Mouse (Mus musculus): ENCODE measurements around the gene Serpinb3b. TPM values are rescaled to one million over a fixed set of nuclear protein-coding genes. Genes with fewer than 3 reads are reported as not detected.
A peak's percentile ranks its signal among the peaks of the same experiment; 100 is the strongest.
"Not testable (repeated sequence)": the region's sequence is repeated elsewhere in the genome, so short reads cannot be mapped to it uniquely, and the experiment has no call there.

Serpinb3b gene
- not detected in 2 replicates for polyA plus RNA-seq (2014; fragmentation: Nextera tagmentation; extraction: Ambion mirVana)

- not testable (repeated sequence) for H3K27ac ChIP-seq (replicated peaks; ENCODE audit: low read depth, low read length); H3K4me3 ChIP-seq (replicated peaks; ENCODE audit: low read depth, low read length); H3K4me2 ChIP-seq (ENCODE audit: low read length); H3K36me3 ChIP-seq (ENCODE audit: control insufficient read depth, insufficient read depth, low read length); H3K4me1 ChIP-seq (ENCODE audit: control insufficient read depth, insufficient read depth, low read length); H3K27me3 ChIP-seq (ENCODE audit: control insufficient read depth, insufficient read depth, low read length); H3K9me3 ChIP-seq (ENCODE audit: control insufficient read depth, low read length); H3K9ac ChIP-seq (replicated peaks; ENCODE audit: low read length); DNase-seq; ATAC-seq (ENCODE audit: low FRiP score, low TSS enrichment)
These were observed at the start of gene Serpinb3b, which contains the start of gene Serpinb3c for GRCm38 (mm10) chr1:107278261-107278660. Serpinb3b (minus strand) TSS chr1:107278361. Serpinb3c (minus strand) TSS chr1:107278371.

DNA sequence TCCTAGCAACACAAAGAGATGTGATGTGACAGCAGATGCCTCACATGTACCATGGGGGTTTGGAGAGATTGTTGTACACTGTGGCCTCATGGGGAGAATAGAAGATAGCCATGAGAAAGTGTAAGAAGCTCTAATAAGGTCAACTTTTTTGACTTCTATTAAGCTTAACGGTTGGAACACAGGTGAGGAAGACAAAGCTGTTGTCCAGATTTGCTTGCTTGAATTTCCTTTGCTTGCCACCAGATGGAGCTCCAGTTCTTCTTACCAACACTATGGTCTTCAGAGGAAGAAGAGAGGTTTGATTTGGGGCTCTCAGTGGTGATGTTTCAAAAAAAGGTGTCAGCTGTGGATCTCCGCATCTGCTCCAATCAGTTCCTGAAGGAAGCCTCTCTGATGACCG lies 35.0 kb downstream of the Serpinb3b start:
- H3K9ac ChIP-seq (replicated peaks; ENCODE audit: low read length); H3K27me3 ChIP-seq (ENCODE audit: control insufficient read depth, insufficient read depth, low read length); H3K4me2 ChIP-seq (ENCODE audit: low read length); H3K4me3 ChIP-seq (replicated peaks; ENCODE audit: low read depth, low read length); H3K36me3 ChIP-seq (ENCODE audit: control insufficient read depth, insufficient read depth, low read length); H3K4me1 ChIP-seq (ENCODE audit: control insufficient read depth, insufficient read depth, low read length); H3K27ac ChIP-seq (replicated peaks; ENCODE audit: low read depth, low read length); H3K9me3 ChIP-seq (ENCODE audit: control insufficient read depth, low read length): not testable (repeated sequence)
- ATAC-seq (ENCODE audit: low FRiP score, low TSS enrichment) (peak; percentile 67), DNase-seq (peak; percentile 31)
- whole genome bisulfite sequencing, result 49% methylated on average over 3 of the region's 3 CpGs

DNA sequence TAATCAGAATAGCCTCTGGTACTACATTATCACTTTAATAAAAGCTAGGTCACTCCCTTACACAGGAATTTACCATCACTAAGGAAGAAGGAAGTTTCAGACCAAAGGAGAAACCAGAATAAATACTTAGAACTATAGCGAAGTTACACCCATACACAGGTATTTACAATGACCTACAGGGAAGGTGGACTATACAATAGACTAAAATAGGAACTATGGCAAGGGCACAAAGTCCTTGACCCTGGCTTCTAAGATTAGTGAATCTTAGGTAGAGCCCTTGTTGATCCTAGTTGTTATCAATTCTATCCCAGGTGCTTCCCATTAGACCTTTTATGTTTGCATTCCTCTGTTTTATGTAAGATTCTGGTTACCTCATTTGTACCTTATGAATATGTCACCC lies 60.9 kb downstream of the Serpinb3b start:
- not testable (repeated sequence) for H3K4me3 ChIP-seq (replicated peaks; ENCODE audit: low read depth, low read length); H3K9me3 ChIP-seq (ENCODE audit: control insufficient read depth, low read length); H3K36me3 ChIP-seq (ENCODE audit: control insufficient read depth, insufficient read depth, low read length); H3K27ac ChIP-seq (replicated peaks; ENCODE audit: low read depth, low read length); H3K4me2 ChIP-seq (ENCODE audit: low read length); H3K27me3 ChIP-seq (ENCODE audit: control insufficient read depth, insufficient read depth, low read length); H3K4me1 ChIP-seq (ENCODE audit: control insufficient read depth, insufficient read depth, low read length); ATAC-seq (ENCODE audit: low FRiP score, low TSS enrichment); H3K9ac ChIP-seq (replicated peaks; ENCODE audit: low read length); DNase-seq
- 100% methylated on average over 1 of the region's 1 CpGs for WGBS

DNA sequence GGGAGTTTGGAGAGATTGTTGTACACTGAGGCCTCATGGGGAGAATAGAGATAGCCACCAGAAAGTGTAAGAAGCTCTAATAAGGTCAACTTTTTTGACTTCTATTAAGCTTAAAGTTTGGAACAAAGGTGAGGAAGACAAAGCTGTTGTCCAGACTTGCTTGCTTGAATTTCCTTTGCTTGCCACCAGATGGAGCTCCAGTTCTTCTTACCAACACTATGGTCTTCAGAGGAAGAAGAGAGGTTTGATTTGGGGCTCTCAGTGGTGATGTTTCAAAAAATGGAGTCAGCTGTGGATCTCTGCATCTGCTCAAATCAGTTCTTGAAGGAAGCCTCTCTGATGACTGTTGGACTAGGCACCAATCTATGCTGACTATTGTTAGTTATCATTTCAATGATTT lies 150.7 kb downstream of the Serpinb3b start:
- not testable (repeated sequence) for DNase-seq; H3K27ac ChIP-seq (replicated peaks; ENCODE audit: low read depth, low read length); H3K27me3 ChIP-seq (ENCODE audit: control insufficient read depth, insufficient read depth, low read length); H3K9me3 ChIP-seq (ENCODE audit: control insufficient read depth, low read length); H3K4me3 ChIP-seq (replicated peaks; ENCODE audit: low read depth, low read length); H3K9ac ChIP-seq (replicated peaks; ENCODE audit: low read length); H3K36me3 ChIP-seq (ENCODE audit: control insufficient read depth, insufficient read depth, low read length); H3K4me1 ChIP-seq (ENCODE audit: control insufficient read depth, insufficient read depth, low read length); ATAC-seq (ENCODE audit: low FRiP score, low TSS enrichment); H3K4me2 ChIP-seq (ENCODE audit: low read length)

Other genes starting within 250 kb of the Serpinb3b start
- gene Serpinb3a, start 226.1 kb downstream of the Serpinb3b start, polyA plus RNA-seq (2014; fragmentation: Nextera tagmentation; extraction: Ambion mirVana), result not detected in 2 replicates
- not detected in 2 replicates for gene Serpinb3d, start 194.9 kb downstream of the Serpinb3b start, polyA plus RNA-seq (2014; fragmentation: Nextera tagmentation; extraction: Ambion mirVana)
- gene Serpinb3c, start within 50 bp of the Serpinb3b start, polyA plus RNA-seq (2014; fragmentation: Nextera tagmentation; extraction: Ambion mirVana), result not detected in 2 replicates
- gene Serpinb11, start 82.8 kb upstream of the Serpinb3b start, polyA plus RNA-seq (2014; fragmentation: Nextera tagmentation; extraction: Ambion mirVana), result not detected in 2 replicates
- gene Serpinb7, start 121.3 kb upstream of the Serpinb3b start, polyA plus RNA-seq (2014; fragmentation: Nextera tagmentation; extraction: Ambion mirVana), result not detected in 2 replicates
- not detected in 2 replicates for gene Serpinb2, start 233.1 kb upstream of the Serpinb3b start, polyA plus RNA-seq (2014; fragmentation: Nextera tagmentation; extraction: Ambion mirVana)

Data from midbrain, embryonic 14.5 days (tissue).